Mouse (Mus musculus) MEL (cell line): ENCODE data around the gene Dars. TPM values are rescaled to one million over a fixed set of nuclear protein-coding genes. Genes with fewer than 3 reads are reported as not detected.

Source experiments
- DNase-seq: peaks from one replicate; pipeline ENCODE4 v3.0.0; 2011; ENCODE audit warnings: low read depth, low spot score
- H3K27ac ChIP-seq: 2 replicates; pipeline ENCODE4 v1.5.1; 2012; ENCODE audit warnings: low read depth, mild to moderate bottlenecking, control low read depth, low read length, moderate library complexity; ENCODE audit not compliant: control insufficient read depth
- H3K27me3 ChIP-seq, 2 experiments: fragments of 150-350 bp in 1 of 2; sonication (generic) in 1 of 2; 2 replicates each; pipeline ENCODE4 v1.6.1; 2012; ENCODE audit warnings: low read length in 2 of 2, mild to moderate bottlenecking in 2 of 2, improper control_type of control experiment in 1 of 2, moderate library complexity in 1 of 2; ENCODE audit not compliant: insufficient read depth in 2 of 2, control insufficient read depth in 1 of 2
- H3K36me3 ChIP-seq, 2 experiments: 2 replicates each; pipeline ENCODE4 v1.6.1; 2012 to 2014; ENCODE audit warnings: low read length in 2 of 2, improper control_type of control experiment in 1 of 2, inconsistent platforms in 1 of 2, mild to moderate bottlenecking in 1 of 2; ENCODE audit not compliant: insufficient read depth in 2 of 2, control insufficient read depth in 1 of 2
- H3K4me1 ChIP-seq, 2 experiments: fragments of 150-350 bp in 1 of 2; sonication (generic) in 1 of 2; 2 replicates each; pipeline ENCODE4 v1.6.1; 2012; ENCODE audit warnings: low read length in 2 of 2, improper control_type of control experiment in 1 of 2, mild to moderate bottlenecking in 1 of 2; ENCODE audit not compliant: insufficient read depth in 2 of 2, control insufficient read depth in 1 of 2
- H3K4me3 ChIP-seq, 2 experiments: fragments of 150-350 bp in 1 of 2; sonication (generic) in 1 of 2; 2 replicates each; pipeline ENCODE4 v1.5.1; 2012; ENCODE audit warnings: low read depth in 2 of 2, low read length in 2 of 2, mild to moderate bottlenecking in 2 of 2, moderate library complexity in 2 of 2, control low read depth in 1 of 2, improper control_type of control experiment in 1 of 2; ENCODE audit not compliant: control insufficient read depth in 1 of 2, insufficient read depth in 1 of 2
- H3K79me2 ChIP-seq: 2 replicates; pipeline ENCODE4 v1.6.1; 2012; ENCODE audit warnings: mild to moderate bottlenecking, low read length, moderate library complexity; ENCODE audit not compliant: control insufficient read depth, poor library complexity, insufficient read depth
- H3K9ac ChIP-seq: 2 replicates; pipeline ENCODE4 v1.6.1; 2012; ENCODE audit warnings: low read depth, mild to moderate bottlenecking, control low read depth, low read length, moderate library complexity; ENCODE audit not compliant: control insufficient read depth, poor library complexity, severe bottlenecking
- H3K9me3 ChIP-seq: fragments of 150-350 bp; sonication (generic); replicated peaks from 2 replicates; pipeline ENCODE4 v1.6.1; 2012; ENCODE audit warnings: mild to moderate bottlenecking, low read length, improper control_type of control experiment, moderate library complexity; ENCODE audit not compliant: insufficient read depth
- BHLHE40 ChIP-seq: IDR thresholded peaks from 2 replicates; pipeline ENCODE4 v1.6.1; 2012; ENCODE audit warnings: low read depth, mild to moderate bottlenecking, inconsistent platforms, low read length, improper control_type of control experiment, borderline replicate concordance
- CHD1 ChIP-seq: IDR thresholded peaks from 2 replicates; pipeline ENCODE4 v1.6.1; 2012; ENCODE audit warnings: low read depth, mild to moderate bottlenecking, inconsistent platforms, low read length, improper control_type of control experiment
- CTCF ChIP-seq, 3 experiments: IDR thresholded peaks in 2 of 3; conservative IDR thresholded peaks in 1 of 3; 2 replicates each; pipeline ENCODE4 v1.5.1; 2011 to 2012; ENCODE audit warnings: low read length in 3 of 3, low read depth in 2 of 3, mild to moderate bottlenecking in 2 of 3, improper control_type of control experiment in 1 of 3, inconsistent platforms in 1 of 3, mixed read lengths in 1 of 3, moderate library complexity in 1 of 3; ENCODE audit not compliant: control insufficient read depth in 1 of 3, insufficient read depth in 1 of 3, poor library complexity in 1 of 3, severe bottlenecking in 1 of 3
- EP300 ChIP-seq, 2 experiments: IDR thresholded peaks; 2 replicates each; pipeline ENCODE4 v1.6.1; 2011; ENCODE audit warnings: improper control_type of control experiment in 2 of 2, low read length in 2 of 2, low read depth in 1 of 2, mild to moderate bottlenecking in 1 of 2
- ETS1 ChIP-seq: IDR thresholded peaks from 2 replicates; pipeline ENCODE4 v1.6.1; 2012; ENCODE audit warnings: low read depth, mild to moderate bottlenecking, inconsistent platforms, low read length, improper control_type of control experiment, moderate library complexity
- GATA1 ChIP-seq: IDR thresholded peaks from 2 replicates; pipeline ENCODE4 v1.6.1; 2011; ENCODE audit warnings: low read depth, low read length, improper control_type of control experiment
- JUND ChIP-seq: IDR thresholded peaks from 2 replicates; pipeline ENCODE4 v1.6.1; 2011; ENCODE audit warnings: low read depth, mild to moderate bottlenecking, improper control_type of control experiment, low read length
- MAX ChIP-seq: IDR thresholded peaks from 2 replicates; pipeline ENCODE4 v1.6.1; 2011; ENCODE audit warnings: low read length, improper control_type of control experiment
- NELFE ChIP-seq: IDR thresholded peaks from 2 replicates; pipeline ENCODE4 v1.6.1; 2011; ENCODE audit warnings: low read depth, low read length, improper control_type of control experiment
- NRF1 ChIP-seq: IDR thresholded peaks from 2 replicates; pipeline ENCODE4 v1.6.1; 2014; ENCODE audit warnings: low read depth, mild to moderate bottlenecking, inconsistent platforms, low read length, improper control_type of control experiment, moderate library complexity; ENCODE audit not compliant: poor library complexity, insufficient read depth, severe bottlenecking
- POLR2AphosphoS5 ChIP-seq: IDR thresholded peaks from 2 replicates; pipeline ENCODE4 v1.6.1; 2012; ENCODE audit warnings: low read depth, borderline replicate concordance, mild to moderate bottlenecking, inconsistent platforms, low read length, moderate library complexity, mixed read lengths
- RAD21 ChIP-seq: IDR thresholded peaks from 2 replicates; pipeline ENCODE4 v1.6.1; 2011; ENCODE audit warnings: mild to moderate bottlenecking, low read depth, low read length, improper control_type of control experiment
- SIN3A ChIP-seq: IDR thresholded peaks from 2 replicates; pipeline ENCODE4 v1.6.1; 2012; ENCODE audit warnings: low read length, improper control_type of control experiment, inconsistent platforms
- TBP ChIP-seq: IDR thresholded peaks from 2 replicates; pipeline ENCODE4 v1.8.0; 2011; ENCODE audit warnings: low read depth, low read length, improper control_type of control experiment
- TCF12 ChIP-seq: IDR thresholded peaks from 2 replicates; pipeline ENCODE4 v1.6.1; 2014; ENCODE audit warnings: low read depth, mild to moderate bottlenecking, inconsistent platforms, low read length, improper control_type of control experiment, moderate library complexity
- USF2 ChIP-seq, 2 experiments: IDR thresholded peaks; 2 replicates each; pipeline ENCODE4 v1.6.1; 2011 to 2012; ENCODE audit warnings: improper control_type of control experiment in 2 of 2, low read length in 2 of 2, borderline replicate concordance in 1 of 2, inconsistent platforms in 1 of 2, low read depth in 1 of 2, mild to moderate bottlenecking in 1 of 2; ENCODE audit not compliant: insufficient read depth in 1 of 2
- ZC3H11A ChIP-seq: IDR thresholded peaks from 2 replicates; pipeline ENCODE4 v1.6.1; 2012; ENCODE audit warnings: low read depth, mild to moderate bottlenecking, inconsistent platforms, low read length, improper control_type of control experiment
- ZKSCAN1 ChIP-seq: IDR thresholded peaks from 2 replicates; pipeline ENCODE4 v1.6.1; 2012; ENCODE audit warnings: low read depth, mild to moderate bottlenecking, inconsistent platforms, low read length, improper control_type of control experiment, moderate library complexity
- polyA plus RNA-seq, 2 experiments: library from polyadenylated mRNA; stranded (reverse) in 1 of 2; unstranded in 1 of 2; fragments of >175 nt in 1 of 2; fragments of >200 nt in 1 of 2; gene quantifications; 2 replicates each; pipeline versions ENCODE4 v1.2.1 to v1.2.4; 2012; ENCODE audit warnings: low replicate concordance in 2 of 2, low read depth in 1 of 2; ENCODE audit not compliant: insufficient read length in 2 of 2, insufficient read depth in 1 of 2, missing spikeins in 1 of 2
- total RNA-seq: library from RNA; depleted of rRNA; stranded (reverse); fragments of 300-350 nt; gene quantifications from 2 replicates; pipeline ENCODE4 v1.2.3, GENCODE M21; 2012

Gene Dars
- total and polyA plus RNA-seq, 3 experiments = 95.2 to 104 TPM; not detected in 1

DNA sequence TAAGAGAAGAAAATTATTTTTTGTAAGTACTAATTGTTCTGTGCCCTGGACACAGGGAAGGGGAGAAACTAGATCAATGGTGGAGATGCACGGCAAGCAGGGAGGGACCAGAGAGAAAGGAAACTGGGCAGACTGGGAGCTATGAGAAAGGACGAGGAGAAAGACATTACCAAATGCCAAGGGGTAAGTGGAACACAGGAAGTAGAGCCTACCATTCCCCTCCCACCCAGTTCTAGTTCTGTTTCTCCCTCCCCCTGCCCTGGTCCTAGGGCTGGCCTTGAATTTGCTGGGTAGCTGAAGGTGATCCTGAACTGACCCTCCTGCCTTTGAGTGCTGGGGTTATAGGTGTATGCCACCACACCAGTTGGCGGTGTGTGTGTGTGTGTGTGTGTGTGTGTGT is 45.2 kb upstream of the Dars start:
- H3K9me3 ChIP-seq = no peaks in the 10 kb centered on the region
- no peaks in the 10 kb centered on the region for H3K36me3 ChIP-seq
- H3K27ac ChIP-seq = no peak overlapping the region
- no peak for TF ChIP-seq USF2 (IDR thresholded peaks at IDR 0.05; ENCODE audit: borderline replicate concordance in 1 of 2, insufficient read depth in 1 of 2, low read depth in 1 of 2, low read length in 2 of 2)
- TF ChIP-seq CTCF (IDR thresholded peaks at IDR 0.05 in 2 of 3, conservative IDR thresholded peaks at IDR 0.05 in 1 of 3; ENCODE audit: control insufficient read depth in 1 of 3, insufficient read depth in 1 of 3, low read depth in 2 of 3, low read length in 3 of 3, poor library complexity in 1 of 3, severe bottlenecking in 1 of 3) = no peak
- TF ChIP-seq NELFE = no peak
- no peak for TF ChIP-seq RAD21
- no peak for TF ChIP-seq SIN3A
- no peak for TF ChIP-seq NRF1
- no peak for TF ChIP-seq JUND
- TF ChIP-seq CHD1 = no peak
- no peak for TF ChIP-seq TBP
- no peak for TF ChIP-seq ZKSCAN1
- no peak for TF ChIP-seq ETS1
- no peak for TF ChIP-seq GATA1
- no peak for TF ChIP-seq BHLHE40
- no peak for TF ChIP-seq POLR2AphosphoS5
- TF ChIP-seq TCF12 = no peak
- TF ChIP-seq MAX = no peak
- no peak for TF ChIP-seq EP300 (IDR thresholded peaks at IDR 0.05; ENCODE audit: low read depth in 1 of 2, low read length in 2 of 2)
- TF ChIP-seq ZC3H11A = no peak
- H3K9ac ChIP-seq = no peak overlapping the region
- H3K27me3 ChIP-seq = no peaks in the 10 kb centered on the region; a peak in 2 of 4 replicates
- no peaks in the 10 kb centered on the region for H3K79me2 ChIP-seq
- DNase-seq = no peak
- no peaks in the 10 kb centered on the region for H3K4me1 ChIP-seq
- H3K4me3 ChIP-seq = no peak overlapping the region

DNA sequence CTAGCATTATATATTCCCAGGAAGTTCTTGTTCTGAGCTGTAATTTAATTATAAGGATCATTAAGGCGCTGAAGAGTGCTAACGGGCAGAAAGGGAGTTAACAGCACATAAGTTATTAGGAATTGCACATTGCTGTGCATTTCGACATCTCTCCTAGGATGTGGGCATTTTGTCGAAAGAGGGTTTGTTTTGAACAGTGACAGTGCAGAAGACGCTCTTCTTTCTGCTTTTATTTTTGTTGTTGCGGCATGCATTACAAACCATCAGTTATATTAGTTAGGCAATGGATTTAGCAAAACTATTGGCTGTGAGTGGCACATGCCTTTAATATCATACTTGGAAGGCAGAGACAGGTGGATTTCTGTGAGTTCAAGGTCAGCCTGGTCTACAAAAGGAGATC is 43.6 kb upstream of the Dars start:
- Histone ChIP-seq H3K36me3 (no peaks in the 10 kb centered on the region), H3K27me3 (no peaks in the 10 kb centered on the region; a peak in 2 of 4 replicates), H3K79me2 (no peaks in the 10 kb centered on the region), H3K4me1 (no peaks in the 10 kb centered on the region), H3K9me3 (no peaks in the 10 kb centered on the region), H3K9ac (no peak overlapping the region), H3K4me3 (no peak overlapping the region), H3K27ac (no peak overlapping the region)
- no peak for TF ChIP-seq TCF12
- no peak for DNase-seq
